Mouse (Mus musculus) limb, embryonic 11.5 days (tissue): Measurements from ENCODE around the gene Cbarp. TPM values are rescaled to one million over a fixed set of nuclear protein-coding genes. Genes with fewer than 3 reads are reported as not detected.

Source experiments
- ATAC-seq: fragments of 200-750 bp; cut with Nextera tagmentation; 2 replicates; pipeline ENCODE4 v1.8.0; 2017; ENCODE audit warnings: low read depth; ENCODE audit not compliant: insufficient number of reproducible peaks, low FRiP score, low TSS enrichment
- DNase-seq: peaks from one replicate; pipeline ENCODE4 v3.0.0-alpha.2; 2015; ENCODE audit warnings: low spot score
- H3K27ac ChIP-seq: fragments of 300-500 bp; sonication (generic); replicated peaks from 2 replicates; pipeline ENCODE4 v1.5.1; 2014; ENCODE audit warnings: low read depth, mild to moderate bottlenecking, low read length
- H3K27me3 ChIP-seq: fragments of 300-500 bp; sonication (generic); 2 replicates; pipeline ENCODE4 v1.6.1; 2014; ENCODE audit warnings: mild to moderate bottlenecking, low read length, mixed read lengths; ENCODE audit not compliant: control insufficient read depth, insufficient read depth
- H3K36me3 ChIP-seq: fragments of 300-500 bp; sonication (generic); 2 replicates; pipeline ENCODE4 v1.6.1; 2014; ENCODE audit warnings: mild to moderate bottlenecking, low read length, moderate library complexity, mixed read lengths; ENCODE audit not compliant: control insufficient read depth, insufficient read depth
- H3K4me1 ChIP-seq: fragments of 300-500 bp; sonication (generic); 2 replicates; pipeline ENCODE4 v1.6.1; 2014; ENCODE audit warnings: low read length, mixed read lengths; ENCODE audit not compliant: control insufficient read depth, insufficient read depth
- H3K4me2 ChIP-seq: fragments of 300-500 bp; sonication (generic); 2 replicates; pipeline ENCODE4 v1.6.1; 2014; ENCODE audit warnings: low read depth, mild to moderate bottlenecking, moderate library complexity; ENCODE audit not compliant: severe bottlenecking
- H3K4me3 ChIP-seq: fragments of 300-500 bp; sonication (generic); 2 replicates; pipeline ENCODE4 v1.5.1; 2014; ENCODE audit warnings: low read depth, low read length
- H3K9ac ChIP-seq: fragments of 300-500 bp; sonication (generic); 2 replicates; pipeline ENCODE4 v1.6.1; 2014; ENCODE audit warnings: mild to moderate bottlenecking, low read length
- H3K9me3 ChIP-seq: fragments of 300-500 bp; sonication (generic); 2 replicates; pipeline ENCODE4 v1.6.1; 2016; ENCODE audit warnings: low read length; ENCODE audit not compliant: control insufficient read depth
- WGBS: fragments of 180-500 bp; shearing (Covaris S2); extraction: QIAGEN DNeasy Blood & Tissue Kit; methylation state at CpG from one replicate; pipeline ENCODE4 v1.1.7; 2014; 5-methylcytosine and 5-hydroxymethylcytosine counted together
- polyA plus RNA-seq: library from polyadenylated mRNA; unstranded; fragments of >200 nt; fragmentation: Nextera tagmentation; extraction: Ambion mirVana; gene quantifications from 2 replicates; pipeline ENCODE4 v1.2.1, GENCODE M21; 2014

Cbarp gene
- polyA plus RNA-seq, 1 experiment from 2014 or later: 6.5 TPM

- Histone ChIP-seq H3K9ac (peak overlapping the region; percentile 100), H3K27ac (peak overlapping the region; percentile 98), H3K4me2 (peak overlapping the region; percentile 95), H3K27me3 (no peaks in the 10 kb centered on the region), H3K4me1 (peaks cover 44% of the 10 kb centered on the region), H3K4me3 (peak overlapping the region; percentile 99), H3K9me3 (no peaks in the 10 kb centered on the region), H3K36me3 (peaks cover 39% of the 10 kb centered on the region)
- DNase-seq (peak; percentile 93), ATAC-seq (no peak)
- 1% methylated on average over 49 of the region's 71 CpGs for WGBS
Measured at GRCm38 (mm10) chr10:80150226-80151210, 9.9 kb upstream of the Cbarp start.

- DNase-seq: peak; percentile 99
- Histone ChIP-seq H3K4me2 (peak overlapping the region; percentile 95), H3K27me3 (no peaks in the 10 kb centered on the region), H3K4me3 (peak overlapping the region; percentile 99), H3K27ac (peak overlapping the region; percentile 99), H3K36me3 (peaks cover 38% of the 10 kb centered on the region), H3K9me3 (no peaks in the 10 kb centered on the region), H3K9ac (peak overlapping the region; percentile 100), H3K4me1 (peaks cover 37% of the 10 kb centered on the region)
- ATAC-seq: peak; percentile 72
- WGBS: under 1% methylated on average over 81 of the region's 88 CpGs
Measured at GRCm38 (mm10) chr10:80149291-80150225, 8.9 kb upstream of the Cbarp start.

- WGBS: under 1% methylated on average over 56 of the region's 57 CpGs
- H3K27ac ChIP-seq: peak overlapping the region; percentile 99
- ATAC-seq (peak; percentile 19), DNase-seq (peak; percentile 95)
- H3K36me3 ChIP-seq: peaks cover 37% of the 10 kb centered on the region
- H3K27me3 ChIP-seq: no peaks in the 10 kb centered on the region
- H3K9ac ChIP-seq: peak overlapping the region; percentile 95
- no peaks in the 10 kb centered on the region for H3K9me3 ChIP-seq
- peak overlapping the region; percentile 59 for H3K4me2 ChIP-seq
- peak overlapping the region; percentile 99 for H3K4me3 ChIP-seq
- H3K4me1 ChIP-seq: peaks cover 30% of the 10 kb centered on the region
Measured at GRCm38 (mm10) chr10:80148610-80149290, 8.1 kb upstream of the Cbarp start.

- peak; percentile 48 for ATAC-seq
- H3K4me1 ChIP-seq: peaks cover 23% of the 10 kb centered on the region
Measured at GRCm38 (mm10) chr10:80147719-80148601, 7.3 kb upstream of the Cbarp start, which contains the start of gene Midn. TSS of gene Midn (plus strand) at chr10:80148272.

DNA sequence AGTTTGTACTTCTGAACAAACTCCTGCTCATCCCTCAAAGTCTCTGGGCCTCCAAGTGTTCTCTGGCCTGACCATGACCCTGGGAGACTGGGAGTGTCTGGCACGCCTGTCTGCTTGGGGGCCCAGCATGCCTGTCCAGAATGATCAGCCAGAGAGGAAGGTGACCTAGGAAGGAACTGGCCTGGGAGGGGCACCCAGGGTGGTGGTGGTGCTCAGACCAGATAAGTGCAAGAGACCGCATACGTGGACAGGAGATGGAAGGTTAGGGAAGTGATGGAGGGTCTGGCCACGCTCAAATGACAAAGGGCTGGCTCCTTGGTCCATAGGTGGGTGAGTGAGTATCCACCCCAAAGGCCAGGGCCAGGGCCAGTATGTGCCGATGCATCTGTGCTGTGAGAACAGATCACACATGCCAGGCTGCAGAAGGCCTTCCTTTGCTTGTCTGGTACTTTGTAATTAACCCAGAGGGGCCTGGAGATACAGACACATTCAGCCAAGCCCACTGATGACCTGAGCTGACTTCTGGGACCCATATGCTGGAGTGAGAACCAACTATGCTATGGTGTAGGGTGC is 6.6 kb upstream of the Cbarp start:
- H3K4me1 ChIP-seq: peaks cover 18% of the 10 kb centered on the region
- H3K4me2 ChIP-seq: peak overlapping the region; percentile 59; the same call in 1 of the 2 replicates
- H3K9ac ChIP-seq: no peak overlapping the region
- no peak for DNase-seq
- H3K9me3 ChIP-seq: no peaks in the 10 kb centered on the region
- peaks cover 22% of the 10 kb centered on the region for H3K36me3 ChIP-seq
- peak overlapping the region; percentile 99; the same call in 1 of the 2 replicates for H3K4me3 ChIP-seq
- no peak for ATAC-seq
- H3K27ac ChIP-seq: no peak overlapping the region; the same call in 1 of the 2 replicates
- H3K27me3 ChIP-seq: no peaks in the 10 kb centered on the region
- 77% methylated on average over 5 of the region's 5 CpGs for WGBS

More at GRCm38 (mm10) chr10:80147719-80148601, 7.3 kb upstream of the Cbarp start, which contains the start of gene Midn:
- 1% methylated on average over 32 of the region's 42 CpGs for WGBS
- no peaks in the 10 kb centered on the region for H3K9me3 ChIP-seq
- peak within 1 kb of the TSS; percentile 99 for H3K4me3 ChIP-seq
- H3K9ac ChIP-seq: peak within 1 kb of the TSS; percentile 95
- DNase-seq: peak; percentile 82
- no peaks in the 10 kb centered on the region for H3K27me3 ChIP-seq
- peak within 1 kb of the TSS; percentile 99 for H3K27ac ChIP-seq
- peak within 1 kb of the TSS; percentile 59 for H3K4me2 ChIP-seq
- peaks cover 29% of the 10 kb centered on the region for H3K36me3 ChIP-seq

DNA sequence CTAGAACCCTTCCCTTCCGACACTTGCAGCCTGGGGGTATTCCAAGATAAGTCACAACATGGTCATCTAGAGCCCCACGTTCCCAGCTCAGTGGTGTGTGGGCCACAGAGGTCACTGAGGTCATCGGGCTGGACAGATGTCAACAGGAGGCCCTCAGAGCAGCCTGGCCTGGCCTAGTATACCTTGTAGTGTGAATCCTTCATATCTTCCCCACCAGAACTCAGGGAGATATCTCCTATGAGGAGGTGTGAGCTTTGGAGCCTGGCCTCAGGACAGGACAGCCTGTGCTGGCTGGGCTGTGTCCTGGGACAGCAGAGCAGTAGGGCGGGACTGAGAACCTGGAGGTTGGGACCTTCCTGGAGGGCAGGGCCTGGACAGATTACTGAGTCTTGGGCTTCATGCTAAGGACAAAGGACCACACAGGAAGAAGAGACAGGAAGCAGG is 6.0 kb upstream of the Cbarp start:
- H3K27ac ChIP-seq: no peak overlapping the region; the same call in 1 of the 2 replicates
- peaks cover 14% of the 10 kb centered on the region; the same call in 1 of the 2 replicates for H3K4me1 ChIP-seq
- H3K4me3 ChIP-seq: 0 out of 2 replicates have a peak overlapping the region, but pooled peaks have one; percentile 3
- H3K9ac ChIP-seq: no peak overlapping the region
- DNase-seq (no peak), ATAC-seq (no peak)
- WGBS: 71% methylated on average over 4 of the region's 4 CpGs
- H3K4me2 ChIP-seq: no peak overlapping the region; the same call in 1 of the 2 replicates
- H3K27me3 ChIP-seq: no peaks in the 10 kb centered on the region
- no peaks in the 10 kb centered on the region for H3K9me3 ChIP-seq
- peaks cover 21% of the 10 kb centered on the region for H3K36me3 ChIP-seq

- 88% methylated on average over 6 of the region's 6 CpGs for WGBS
- Histone ChIP-seq H3K9ac (no peak overlapping the region), H3K9me3 (no peaks in the 10 kb centered on the region), H3K4me1 (peaks cover 14% of the 10 kb centered on the region; the same call in 1 of the 2 replicates), H3K27me3 (no peaks in the 10 kb centered on the region), H3K36me3 (peaks cover 20% of the 10 kb centered on the region), H3K27ac (no peak overlapping the region), H3K4me3 (peak overlapping the region; percentile 5; the same call in 1 of the 2 replicates), H3K4me2 (no peak overlapping the region)
- DNase-seq: no peak
- ATAC-seq: no peak
Measured at GRCm38 (mm10) chr10:80145896-80146295, 5.3 kb upstream of the Cbarp start.
